Mouse (Mus musculus) midbrain, embryonic 10.5 days (tissue): ENCODE measurements around the gene Rnf149. TPM values are rescaled to one million over a fixed set of nuclear protein-coding genes. Genes with fewer than 3 reads are reported as not detected.
"Not testable (repeated sequence)": the region's sequence is repeated elsewhere in the genome, so short reads cannot be mapped to it uniquely, and the experiment has no call there.

Source experiments
- DNase-seq: peaks from one replicate; pipeline ENCODE4 v3.0.0-alpha.2; 2017; ENCODE audit warnings: low spot score
- H3K27ac ChIP-seq: fragments of 300-500 bp; sonication (generic); replicated peaks from 2 replicates; pipeline ENCODE4 v1.5.1; 2016; ENCODE audit warnings: mild to moderate bottlenecking
- H3K27me3 ChIP-seq: fragments of 300-500 bp; sonication (generic); 2 replicates; pipeline ENCODE4 v1.6.1; 2016; ENCODE audit warnings: low read depth, mild to moderate bottlenecking; ENCODE audit not compliant: poor library complexity, severe bottlenecking
- H3K36me3 ChIP-seq: fragments of 300-500 bp; sonication (generic); 2 replicates; pipeline ENCODE4 v1.6.1; 2016; ENCODE audit warnings: mild to moderate bottlenecking, moderate library complexity
- H3K4me1 ChIP-seq: fragments of 300-500 bp; sonication (generic); 2 replicates; pipeline ENCODE4 v1.6.1; 2016
- H3K4me3 ChIP-seq: fragments of 300-500 bp; sonication (generic); 2 replicates; pipeline ENCODE4 v1.5.1; 2016; ENCODE audit warnings: mild to moderate bottlenecking, moderate library complexity
- H3K9me3 ChIP-seq: fragments of 300-500 bp; sonication (generic); replicated peaks from 2 replicates; pipeline ENCODE4 v1.6.1; 2016; ENCODE audit warnings: mild to moderate bottlenecking
- WGBS: fragments of 180-500 bp; shearing (Covaris S2); methylation state at CpG from one replicate; pipeline ENCODE4 v1.1.7; 2016; 5-methylcytosine and 5-hydroxymethylcytosine counted together
- polyA plus RNA-seq: library from polyadenylated mRNA; unstranded; fragments of >200 nt; fragmentation: Nextera tagmentation; extraction: Ambion mirVana; gene quantifications from 2 replicates; pipeline ENCODE4 v1.2.1, GENCODE M21; 2016

Rnf149 gene
- polyA plus RNA-seq, 1 experiment from 2014 or later: 21.6 TPM

DNA sequence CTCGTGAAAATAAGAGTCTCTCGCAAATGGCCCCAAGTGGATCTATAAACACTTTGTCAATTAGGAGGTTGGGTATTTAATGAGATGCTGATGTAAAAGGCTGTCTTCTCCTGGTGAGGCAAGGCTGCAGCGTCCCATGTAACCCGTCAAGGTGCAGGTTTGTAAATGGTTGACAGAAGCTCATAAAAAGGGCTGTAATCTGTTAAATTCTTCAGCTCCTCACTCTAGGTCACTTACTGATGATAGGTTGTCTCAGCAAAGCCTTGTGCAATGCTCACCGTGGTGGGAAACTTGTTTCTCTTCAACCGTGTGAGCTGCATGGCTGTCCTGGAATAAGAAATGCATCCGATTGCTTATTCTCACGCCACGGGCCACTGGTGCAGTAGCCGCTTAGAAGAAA, 16.6 kb upstream of the Rnf149 start:
- Histone ChIP-seq H3K4me1 (no peaks in the 10 kb centered on the region), H3K27me3 (no peaks in the 10 kb centered on the region), H3K36me3 (no peaks in the 10 kb centered on the region), H3K9me3 (no peaks in the 10 kb centered on the region), H3K4me3 (no peak overlapping the region), H3K27ac (no peak overlapping the region)
- 90% methylated on average over 10 of the region's 10 CpGs for WGBS
- DNase-seq: no peak

GRCm38 (mm10) chr1:39592090-39592489, 14.9 kb upstream of the Rnf149 start:
- Histone ChIP-seq H3K4me1 (no peaks in the 10 kb centered on the region), H3K4me3 (no peak overlapping the region), H3K27ac (no peak overlapping the region), H3K36me3 (no peaks in the 10 kb centered on the region), H3K27me3 (no peaks in the 10 kb centered on the region), H3K9me3 (no peaks in the 10 kb centered on the region)
- DNase-seq: no peak
- WGBS: 90% methylated on average over 4 of the region's 4 CpGs

GRCm38 (mm10) chr1:39591557-39591956, 14.4 kb upstream of the Rnf149 start:
- not testable (repeated sequence) for H3K4me1 ChIP-seq, H3K9me3 ChIP-seq
- 82% methylated on average over 1 of the region's 1 CpGs for WGBS

GRCm38 (mm10) chr1:39590193-39590592, 13.0 kb upstream of the Rnf149 start:
- H3K4me1 ChIP-seq: no peaks in the 10 kb centered on the region
- H3K36me3 ChIP-seq: no peaks in the 10 kb centered on the region
- H3K27ac ChIP-seq: no peak overlapping the region
- no peak overlapping the region for H3K4me3 ChIP-seq
- WGBS: 88% methylated on average over 5 of the region's 5 CpGs
- H3K9me3 ChIP-seq: no peaks in the 10 kb centered on the region
- DNase-seq: no peak
- H3K27me3 ChIP-seq: no peaks in the 10 kb centered on the region

More at GRCm38 (mm10) chr1:39591557-39591956, 14.4 kb upstream of the Rnf149 start:
- H3K27me3 ChIP-seq, H3K27ac ChIP-seq, H3K4me3 ChIP-seq, DNase-seq, H3K36me3 ChIP-seq: not testable (repeated sequence)

DNA sequence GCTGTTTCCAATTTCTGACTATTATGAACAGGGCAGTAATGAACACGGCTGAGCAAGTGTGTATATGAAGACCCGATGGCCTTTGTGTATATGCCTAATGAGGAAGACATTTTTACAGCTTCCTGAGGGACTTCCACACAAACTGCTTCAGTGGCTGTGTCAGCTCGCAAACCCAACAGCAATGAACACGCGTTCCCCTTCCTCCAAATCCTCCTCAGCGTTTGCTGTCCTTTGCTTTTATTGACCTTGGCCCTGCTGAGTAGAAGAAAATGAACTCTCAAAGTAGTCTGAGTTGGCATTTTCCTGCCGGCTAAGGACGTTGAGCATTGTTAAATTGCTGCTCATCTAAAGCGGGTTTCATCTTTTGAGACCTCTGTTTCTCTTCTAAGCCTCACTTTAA, 8.2 kb upstream of the Rnf149 start:
- 91% methylated on average over 9 of the region's 9 CpGs for WGBS

DNA sequence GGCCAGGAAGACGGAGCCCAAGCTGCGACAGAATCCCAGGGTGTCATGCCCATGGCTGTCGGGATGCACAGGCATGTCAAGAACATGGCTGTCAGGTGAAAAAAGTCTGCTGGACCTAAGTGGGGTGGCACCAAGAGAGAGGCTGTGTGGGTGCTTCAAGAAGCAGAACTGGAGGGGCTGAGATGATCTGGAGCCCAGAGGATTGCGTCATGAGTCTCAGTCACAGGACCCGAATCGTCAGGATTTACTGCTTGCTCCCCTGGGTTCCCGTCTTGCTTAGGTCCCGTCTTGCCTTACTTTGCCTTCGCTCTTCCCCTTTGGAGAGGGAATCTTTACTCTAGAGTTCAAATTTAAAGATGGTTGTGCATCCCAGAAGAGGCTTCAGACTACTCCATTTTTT, 6.0 kb upstream of the Rnf149 start:
- 89% methylated on average over 9 of the region's 9 CpGs for WGBS
- Histone ChIP-seq H3K36me3 (no peaks in the 10 kb centered on the region), H3K4me1 (peaks cover 4% of the 10 kb centered on the region; the same call in 1 of the 2 replicates), H3K9me3 (no peaks in the 10 kb centered on the region), H3K27me3 (no peaks in the 10 kb centered on the region), H3K4me3 (no peak overlapping the region), H3K27ac (no peak overlapping the region)
- no peak for DNase-seq

More for the DNA sequence above, 8.2 kb upstream of the Rnf149 start:
- no peaks in the 10 kb centered on the region for H3K36me3 ChIP-seq
- no peaks in the 10 kb centered on the region for H3K27me3 ChIP-seq
- H3K27ac ChIP-seq: no peak overlapping the region
- no peak overlapping the region for H3K4me3 ChIP-seq
- H3K4me1 ChIP-seq: no peaks in the 10 kb centered on the region
- H3K9me3 ChIP-seq: no peaks in the 10 kb centered on the region
- DNase-seq: no peak

DNA sequence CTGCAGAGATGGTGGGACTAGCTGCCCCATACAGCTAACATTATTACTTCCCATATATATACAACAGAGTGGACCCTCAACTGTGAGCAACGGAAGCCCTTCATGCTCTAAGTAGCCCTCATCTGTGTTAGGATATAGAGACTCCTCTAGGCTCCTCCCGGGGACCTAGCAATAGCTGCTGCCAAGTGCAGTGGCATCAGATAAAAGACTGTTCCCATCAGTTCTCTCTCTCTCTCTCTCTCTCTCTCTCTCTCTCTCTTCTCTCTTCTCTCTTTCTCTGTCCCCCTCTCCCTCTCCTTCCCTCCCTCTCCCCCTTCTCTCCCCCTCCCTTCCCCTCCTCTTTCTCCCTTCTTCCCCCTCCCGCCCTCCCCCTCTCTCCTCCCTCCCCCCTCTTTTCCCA, 4.0 kb upstream of the Rnf149 start:
- no peak for DNase-seq
- WGBS: 71% methylated on average over 2 of the region's 3 CpGs
- Histone ChIP-seq H3K4me3 (no peak overlapping the region), H3K36me3 (no peaks in the 10 kb centered on the region), H3K27ac (no peak overlapping the region), H3K4me1 (peaks cover 8% of the 10 kb centered on the region), H3K9me3 (no peaks in the 10 kb centered on the region), H3K27me3 (no peaks in the 10 kb centered on the region)

- Histone ChIP-seq H3K4me3 (no peak overlapping the region), H3K27ac (no peak overlapping the region), H3K4me1 (peaks cover 27% of the 10 kb centered on the region), H3K36me3 (no peaks in the 10 kb centered on the region), H3K9me3 (no peaks in the 10 kb centered on the region), H3K27me3 (no peaks in the 10 kb centered on the region)
- 82% methylated on average over 6 of the region's 6 CpGs for WGBS
- DNase-seq: no peak
Measured at GRCm38 (mm10) chr1:39579139-39579538, 1.9 kb upstream of the Rnf149 start.

GRCm38 (mm10) chr1:39578446-39578845, 1.2 kb upstream of the Rnf149 start:
- WGBS: 92% methylated on average over 5 of the region's 5 CpGs
- H3K4me3 ChIP-seq: no peak overlapping the region
- no peaks in the 10 kb centered on the region for H3K9me3 ChIP-seq
- no peaks in the 10 kb centered on the region for H3K27me3 ChIP-seq
- no peaks in the 10 kb centered on the region for H3K36me3 ChIP-seq
- peaks cover 30% of the 10 kb centered on the region for H3K4me1 ChIP-seq
- DNase-seq: no peak
- H3K27ac ChIP-seq: no peak overlapping the region

DNA sequence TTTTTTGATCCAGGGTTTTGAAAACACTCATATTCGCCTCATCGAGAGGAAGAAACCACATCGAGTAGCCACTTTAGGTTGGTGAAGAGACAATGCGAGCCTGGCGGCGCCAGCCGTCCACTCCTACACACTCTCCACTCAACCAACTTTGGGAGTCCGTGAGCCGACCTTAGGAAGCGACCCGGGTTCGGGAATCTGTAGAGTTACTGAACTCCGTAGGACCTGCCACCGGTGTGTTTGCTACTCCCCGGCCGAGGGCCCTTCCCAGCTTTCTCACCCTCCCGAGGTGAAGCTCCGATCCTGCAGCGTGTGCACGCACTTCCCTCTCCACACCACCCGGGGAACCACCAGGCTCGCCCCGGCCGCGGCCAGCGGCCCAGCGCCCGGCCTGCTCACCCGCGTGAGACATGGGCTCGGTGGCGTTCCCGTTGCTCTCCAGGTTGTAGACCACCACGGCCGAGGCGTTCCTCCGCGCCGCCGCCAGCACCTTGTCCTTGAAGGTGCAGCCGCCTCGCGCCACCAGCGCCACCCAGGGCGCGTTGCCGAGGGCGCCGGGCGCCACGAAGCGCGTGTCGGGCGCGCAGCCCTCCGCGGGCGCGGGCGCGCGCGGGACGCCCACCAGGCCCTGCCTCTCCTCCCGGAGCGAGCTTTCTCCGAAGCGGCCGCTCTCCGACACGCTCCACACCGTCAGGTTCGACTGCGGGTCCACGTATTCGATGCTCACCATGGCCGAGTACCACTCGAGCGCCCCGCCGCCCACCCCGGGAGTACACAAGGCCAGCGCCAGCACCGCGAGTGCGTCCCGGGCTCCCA, 568 bp downstream of the Rnf149 start:
- Histone ChIP-seq H3K4me1 (peaks cover 30% of the 10 kb centered on the region), H3K4me3 (peak overlapping the region; percentile 68), H3K9me3 (no peaks in the 10 kb centered on the region), H3K27me3 (no peaks in the 10 kb centered on the region), H3K36me3 (no peaks in the 10 kb centered on the region), H3K27ac (peak overlapping the region; percentile 96)
- under 1% methylated on average over 88 of the region's 88 CpGs for WGBS
- peak; percentile 68 for DNase-seq

DNA sequence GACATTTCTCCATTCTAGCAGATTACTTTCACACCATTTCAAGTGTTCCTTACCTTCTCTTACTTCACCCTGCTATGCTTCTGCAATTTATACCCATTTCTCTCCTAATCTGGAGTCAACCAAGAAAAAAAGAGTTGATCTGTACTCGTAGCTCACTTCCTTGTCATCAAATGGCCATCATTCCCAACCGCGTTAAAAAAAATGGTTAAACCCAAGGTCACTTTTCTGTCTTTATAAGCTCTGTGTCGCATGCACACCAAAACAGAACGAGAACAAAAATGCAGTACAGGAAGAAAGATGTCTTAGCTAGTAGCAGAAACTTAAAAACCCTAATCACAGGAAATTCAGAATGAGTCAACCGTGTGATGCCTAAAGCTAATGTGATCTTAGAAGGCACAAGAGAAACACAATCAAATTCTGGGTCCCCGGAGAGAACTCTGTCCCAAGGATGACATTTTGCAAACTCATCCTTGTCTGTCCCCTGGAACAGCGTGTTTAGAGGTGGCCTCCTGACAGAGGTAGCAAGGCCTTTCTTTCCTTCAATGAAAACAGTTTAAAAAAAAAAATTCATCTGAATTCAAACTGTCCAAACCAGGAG, 1.3 kb downstream of the Rnf149 start:
- H3K4me3 ChIP-seq: peak overlapping the region; percentile 68
- no peaks in the 10 kb centered on the region for H3K9me3 ChIP-seq
- peak overlapping the region; percentile 96 for H3K27ac ChIP-seq
- WGBS: 23% methylated on average over 8 of the region's 8 CpGs
- no peaks in the 10 kb centered on the region for H3K27me3 ChIP-seq
- H3K4me1 ChIP-seq: peaks cover 33% of the 10 kb centered on the region
- DNase-seq: no peak
- H3K36me3 ChIP-seq: no peaks in the 10 kb centered on the region

- no peaks in the 10 kb centered on the region for H3K27me3 ChIP-seq
- no peak overlapping the region for H3K4me3 ChIP-seq
- peaks cover 10% of the 10 kb centered on the region; the same call in 1 of the 2 replicates for H3K36me3 ChIP-seq
- H3K9me3 ChIP-seq: no peaks in the 10 kb centered on the region
- no peak overlapping the region for H3K27ac ChIP-seq
- DNase-seq: no peak
- WGBS: 91% methylated on average over 7 of the region's 7 CpGs
- peaks cover 29% of the 10 kb centered on the region for H3K4me1 ChIP-seq
Measured at GRCm38 (mm10) chr1:39573890-39574289, 3.3 kb downstream of the Rnf149 start.

DNA sequence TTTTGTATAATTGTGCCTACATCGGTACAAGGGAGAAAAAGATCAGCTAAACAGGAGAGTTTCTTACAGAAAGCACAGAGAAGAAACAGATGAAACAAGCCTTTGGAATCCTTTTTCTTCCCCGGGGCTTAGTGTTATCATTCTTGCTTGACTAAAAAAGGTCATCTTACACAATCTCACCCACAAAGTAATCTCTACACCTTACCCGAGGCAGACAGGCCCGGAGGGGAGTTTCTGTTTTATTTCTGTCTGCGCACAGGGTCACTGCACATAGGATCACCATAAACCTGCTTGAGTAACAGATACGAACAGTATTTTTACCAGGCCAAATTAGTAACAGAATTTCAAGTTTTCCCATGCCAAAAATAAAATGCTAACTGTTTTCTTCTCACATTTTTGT, 5.6 kb downstream of the Rnf149 start:
- Histone ChIP-seq H3K4me3 (no peak overlapping the region), H3K27me3 (no peaks in the 10 kb centered on the region), H3K27ac (no peak overlapping the region), H3K9me3 (no peaks in the 10 kb centered on the region), H3K36me3 (peaks cover 10% of the 10 kb centered on the region; the same call in 1 of the 2 replicates), H3K4me1 (peaks cover 26% of the 10 kb centered on the region)
- 81% methylated on average over 6 of the region's 6 CpGs for WGBS
- DNase-seq: no peak
